Mouse (Mus musculus) lung, postnatal 0 days (tissue): ENCODE measurements at regions not wholly inside any gene's neighbourhood (a gene's known extent, or its start where the extent isn't known, plus 50 kb on each side); places are given as distances from the start of the nearest gene placed in this dataset.

Source experiments
- ATAC-seq: fragments of 200-750 bp; cut with Nextera tagmentation; 2 replicates; pipeline ENCODE4 v1.8.0; 2017; ENCODE audit warnings: moderate library complexity
- DNase-seq: peaks from one replicate; pipeline ENCODE4 v3.0.0-alpha.2; 2016; ENCODE audit warnings: low spot score
- H3K27ac ChIP-seq: fragments of 300-500 bp; sonication (generic); 2 replicates; pipeline ENCODE4 v1.5.1; 2014; ENCODE audit warnings: antibody characterized with exemption, mild to moderate bottlenecking, low read length, mixed read lengths
- H3K27me3 ChIP-seq: fragments of 300-500 bp; sonication (generic); replicated peaks from 2 replicates; pipeline ENCODE4 v1.6.1; 2014; ENCODE audit warnings: low read length, mixed read lengths; ENCODE audit not compliant: insufficient read depth
- H3K36me3 ChIP-seq: fragments of 300-500 bp; sonication (generic); 2 replicates; pipeline ENCODE4 v1.6.1; 2014; ENCODE audit warnings: low read length, mixed read lengths; ENCODE audit not compliant: insufficient read depth
- H3K4me1 ChIP-seq: fragments of 300-500 bp; sonication (generic); 2 replicates; pipeline ENCODE4 v1.6.1; 2014; ENCODE audit warnings: antibody characterized with exemption, low read depth, low read length, mixed read lengths; ENCODE audit not compliant: insufficient read depth
- H3K4me2 ChIP-seq: fragments of 300-500 bp; sonication (generic); replicated peaks from 2 replicates; pipeline ENCODE4 v1.6.1; 2014; ENCODE audit warnings: low read depth, mild to moderate bottlenecking, low read length, moderate library complexity, mixed read lengths
- H3K4me3 ChIP-seq: fragments of 300-500 bp; sonication (generic); 2 replicates; pipeline ENCODE4 v1.5.1; 2014; ENCODE audit warnings: low read depth, low read length
- H3K9ac ChIP-seq: fragments of 300-500 bp; sonication (generic); replicated peaks from 2 replicates; pipeline ENCODE4 v1.6.1; 2014; ENCODE audit warnings: low read depth, mild to moderate bottlenecking
- H3K9me3 ChIP-seq: fragments of 300-500 bp; sonication (generic); 2 replicates; pipeline ENCODE4 v1.6.1; 2016; ENCODE audit warnings: low read length, mixed read lengths
- CTCF ChIP-seq: IDR thresholded peaks from 2 replicates; pipeline ENCODE4 v1.5.1; 2016; ENCODE audit warnings: antibody characterized with exemption, mild to moderate bottlenecking
- EP300 ChIP-seq: IDR thresholded peaks from 2 replicates; pipeline ENCODE4 v1.6.1; 2016; ENCODE audit warnings: antibody characterized with exemption, mild to moderate bottlenecking, control low read depth
- WGBS: fragments of 180-500 bp; shearing (Covaris S2); extraction: QIAGEN DNeasy Blood & Tissue Kit; methylation state at CpG from one replicate; pipeline ENCODE4 v1.1.7; 2014; 5-methylcytosine and 5-hydroxymethylcytosine counted together

DNA sequence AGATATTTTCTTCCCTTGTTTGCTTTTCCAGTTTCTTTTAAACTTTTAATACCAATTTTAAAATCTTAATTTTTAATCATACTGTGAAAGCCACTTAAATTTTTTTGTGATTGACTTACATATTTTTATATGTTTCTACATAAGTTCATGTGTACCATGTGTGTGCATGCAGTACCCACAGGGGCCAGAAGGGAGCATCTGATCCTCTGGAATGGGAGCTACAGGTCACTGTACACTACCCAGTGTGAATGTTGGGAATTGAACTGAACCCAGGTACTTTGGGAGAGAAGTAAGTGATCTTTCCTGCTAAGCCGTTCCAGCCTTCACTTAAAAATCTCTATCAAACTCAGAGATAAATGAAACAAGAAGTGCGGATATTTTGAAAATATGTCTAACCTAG, 302.5 kb upstream of the Gm15217 start:
- no peaks in the 10 kb centered on the region; the same call in 1 of the 2 replicates for H3K4me1 ChIP-seq
- ATAC-seq (no peak), DNase-seq (no peak)
- no peaks in the 10 kb centered on the region for H3K27me3 ChIP-seq
- no peaks in the 10 kb centered on the region for H3K9me3 ChIP-seq
- no peaks in the 10 kb centered on the region for H3K36me3 ChIP-seq
- H3K4me3 ChIP-seq: no peak overlapping the region
- TF ChIP-seq CTCF (peak; percentile 35), EP300 (no peak)
- H3K27ac ChIP-seq: no peak overlapping the region
- 98% methylated on average over 2 of the region's 2 CpGs for WGBS
- H3K9ac ChIP-seq: no peak overlapping the region
- no peak overlapping the region for H3K4me2 ChIP-seq

DNA sequence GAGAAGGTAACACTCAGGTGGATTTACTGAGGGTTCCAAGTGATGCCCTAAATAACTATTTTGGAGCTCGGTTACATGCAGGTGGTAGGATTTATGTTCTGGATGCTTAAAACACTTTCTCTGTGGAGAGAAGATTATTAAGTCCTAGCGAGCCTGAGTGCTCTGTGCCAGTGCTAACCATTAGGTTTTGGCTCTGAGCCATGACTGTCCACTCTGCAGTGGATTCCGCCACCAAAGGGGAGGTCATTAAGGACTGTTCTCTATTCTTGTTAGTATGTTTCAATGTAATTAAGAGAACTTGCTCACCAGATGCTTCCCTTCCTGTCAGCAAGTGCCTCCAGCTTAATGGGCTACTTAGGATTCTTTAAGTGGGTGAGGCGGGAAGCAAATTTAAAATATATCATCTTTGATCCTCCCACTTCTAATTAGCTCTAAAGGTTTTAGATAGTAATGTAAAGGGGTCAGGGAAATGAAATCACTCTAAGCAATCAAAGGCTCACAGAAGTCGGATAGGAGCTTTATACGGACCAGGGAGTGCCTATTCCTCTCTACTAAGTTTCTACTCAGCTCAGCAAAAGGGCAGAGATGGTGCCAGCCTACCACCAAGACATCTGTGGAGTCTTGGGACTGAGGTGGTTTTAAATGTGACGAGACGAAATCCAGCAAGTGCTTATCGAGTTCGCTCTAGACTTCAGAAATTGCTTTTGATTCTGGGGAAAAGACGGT, 301.6 kb upstream of the Gm15217 start:
- no peak for DNase-seq
- H3K9me3 ChIP-seq: no peaks in the 10 kb centered on the region
- H3K36me3 ChIP-seq: no peaks in the 10 kb centered on the region
- TF ChIP-seq EP300 (no peak), CTCF (no peak)
- no peak overlapping the region for H3K27ac ChIP-seq
- no peak overlapping the region for H3K9ac ChIP-seq
- 68% methylated on average over 11 of the region's 11 CpGs for WGBS
- no peak overlapping the region for H3K4me3 ChIP-seq
- no peak for ATAC-seq
- H3K4me1 ChIP-seq: no peaks in the 10 kb centered on the region; the same call in 1 of the 2 replicates
- no peaks in the 10 kb centered on the region for H3K27me3 ChIP-seq
- no peak overlapping the region for H3K4me2 ChIP-seq

GRCm38 (mm10) chr14:46082646-46083045, 296.6 kb upstream of the Gm15217 start:
- TF ChIP-seq CTCF: no peak
- no peak for TF ChIP-seq EP300
- Histone ChIP-seq H3K4me2 (no peak overlapping the region), H3K4me3 (no peak overlapping the region), H3K27me3 (no peaks in the 10 kb centered on the region), H3K9me3 (no peaks in the 10 kb centered on the region), H3K4me1 (no peaks in the 10 kb centered on the region), H3K9ac (no peak overlapping the region), H3K27ac (no peak overlapping the region), H3K36me3 (no peaks in the 10 kb centered on the region)
- no peak for ATAC-seq
- WGBS: 92% methylated on average over 5 of the region's 5 CpGs
- no peak for DNase-seq

DNA sequence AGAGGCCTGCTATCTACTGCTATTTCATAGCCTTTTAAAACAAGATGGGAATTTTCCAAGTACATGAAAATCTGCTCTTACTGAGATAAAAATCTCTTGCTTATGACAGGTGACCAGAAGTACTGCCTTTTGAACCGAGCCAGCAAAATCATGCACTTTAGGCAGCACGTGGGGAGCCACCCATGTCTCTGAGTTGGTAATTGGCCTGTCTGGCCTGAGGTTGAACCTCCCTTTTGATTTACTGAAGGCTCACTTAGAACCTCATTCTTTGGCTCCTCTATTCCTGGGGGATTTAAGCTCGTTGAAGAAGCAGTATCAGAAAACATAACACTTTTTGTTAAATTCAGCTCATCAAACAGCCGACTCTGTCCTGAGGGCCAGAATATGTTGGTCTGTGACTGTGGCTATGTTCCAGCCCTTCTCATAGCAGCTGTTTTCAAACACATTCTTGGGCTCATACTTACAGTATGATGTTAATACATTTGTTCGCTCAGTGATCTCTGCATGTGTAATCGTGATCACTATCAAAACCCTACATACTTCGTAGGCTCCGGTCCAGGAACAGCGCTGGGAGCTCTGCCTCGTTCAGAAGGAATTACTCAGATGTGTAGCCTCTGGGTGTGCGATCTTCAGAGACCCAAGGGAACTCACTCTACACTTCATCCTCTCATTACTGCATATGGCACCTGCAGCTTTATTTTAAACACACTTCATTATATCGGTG, 290.1 kb upstream of the Gm15217 start:
- no peak overlapping the region for H3K4me3 ChIP-seq
- no peaks in the 10 kb centered on the region for H3K9me3 ChIP-seq
- no peak overlapping the region for H3K9ac ChIP-seq
- H3K36me3 ChIP-seq: no peaks in the 10 kb centered on the region
- H3K4me1 ChIP-seq: no peaks in the 10 kb centered on the region
- 0 out of 2 replicates have a peak overlapping the region, but pooled peaks have one; percentile 32 for H3K27ac ChIP-seq
- TF ChIP-seq CTCF (no peak), EP300 (peak; percentile 71; the same call in 1 of the 2 replicates)
- DNase-seq: peak; percentile 84
- peak; percentile 90 for ATAC-seq
- H3K4me2 ChIP-seq: no peak overlapping the region
- no peaks in the 10 kb centered on the region for H3K27me3 ChIP-seq
- WGBS: 49% methylated on average over 12 of the region's 12 CpGs

GRCm38 (mm10) chr14:46115950-46116349, 263.3 kb upstream of the Gm15217 start:
- ATAC-seq (no peak), DNase-seq (no peak)
- WGBS: 75% methylated on average over 3 of the region's 3 CpGs
- no peak overlapping the region for H3K27ac ChIP-seq
- H3K36me3 ChIP-seq: no peaks in the 10 kb centered on the region
- H3K4me3 ChIP-seq: no peak overlapping the region
- no peaks in the 10 kb centered on the region for H3K9me3 ChIP-seq
- H3K27me3 ChIP-seq: no peaks in the 10 kb centered on the region
- TF ChIP-seq CTCF (no peak), EP300 (no peak)
- no peak overlapping the region for H3K4me2 ChIP-seq
- H3K4me1 ChIP-seq: no peaks in the 10 kb centered on the region
- no peak overlapping the region for H3K9ac ChIP-seq

- DNase-seq (no peak), ATAC-seq (no peak)
- Histone ChIP-seq H3K36me3 (no peaks in the 10 kb centered on the region), H3K4me3 (no peak overlapping the region), H3K4me1 (no peaks in the 10 kb centered on the region), H3K4me2 (no peak overlapping the region), H3K9me3 (no peaks in the 10 kb centered on the region), H3K9ac (no peak overlapping the region), H3K27ac (no peak overlapping the region), H3K27me3 (no peaks in the 10 kb centered on the region)
- WGBS: 86% methylated on average over 1 of the region's 1 CpGs
- no peak for TF ChIP-seq EP300
- TF ChIP-seq CTCF: no peak
Measured at GRCm38 (mm10) chr14:46126541-46126940, 252.7 kb upstream of the Gm15217 start.
